Mouse (Mus musculus): ENCODE measurements around the gene Krt27.

- no peak for TF ChIP-seq MYC (IDR thresholded peaks at IDR 0.05; ENCODE audit: low read depth, low read length)
- TF ChIP-seq NRF1 (IDR thresholded peaks at IDR 0.05; ENCODE audit: insufficient read depth, low read depth, low read length, poor library complexity, severe bottlenecking), result no peak
- no peak for TF ChIP-seq USF2 (IDR thresholded peaks at IDR 0.05; ENCODE audit: borderline replicate concordance in 1 of 2, insufficient read depth in 1 of 2, low read depth in 1 of 2, low read length in 2 of 2)
- TF ChIP-seq CTCF (IDR thresholded peaks at IDR 0.05 in 2 of 3, conservative IDR thresholded peaks at IDR 0.05 in 1 of 3; ENCODE audit: control insufficient read depth in 1 of 3, insufficient read depth in 1 of 3, low read depth in 2 of 3, low read length in 3 of 3, poor library complexity in 1 of 3, severe bottlenecking in 1 of 3), result no peak
- TF ChIP-seq NELFE (IDR thresholded peaks at IDR 0.05; ENCODE audit: low read depth, low read length), result no peak
These were observed 13.0 kb downstream of the Krt27 start, which contains the start of gene Krt26 for GRCm38 (mm10) chr11:99337866-99338265.

Measured in MEL (cell line).